Mouse (Mus musculus): Measurements from ENCODE around the gene Lpcat2. TPM values are rescaled to one million over a fixed set of nuclear protein-coding genes. Genes with fewer than 3 reads are reported as not detected.
"Not testable (repeated sequence)": the region's sequence is repeated elsewhere in the genome, so short reads cannot be mapped to it uniquely, and the experiment has no call there.

The Lpcat2 gene
- polyA plus RNA-seq, 1 experiment from 2014 or later = 8.5 TPM

DNA sequence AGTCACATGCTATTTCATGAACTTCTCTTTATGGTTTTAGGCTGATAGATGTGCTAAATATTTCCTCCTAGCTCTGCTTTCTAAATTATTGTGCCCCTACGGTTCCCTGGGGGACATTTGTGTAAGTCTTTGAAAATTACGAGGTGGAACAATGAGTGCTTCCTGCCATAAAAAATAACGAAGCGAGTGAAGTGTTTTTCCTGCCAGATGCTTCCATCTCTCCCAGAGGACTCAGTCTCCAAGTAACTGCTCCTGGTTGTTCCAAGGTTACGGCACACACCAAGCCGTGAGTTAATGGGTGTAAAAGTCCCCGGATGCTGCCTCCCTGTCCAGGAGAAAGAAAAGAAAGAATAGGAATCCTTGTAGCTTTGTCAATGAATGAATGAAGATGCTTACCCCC lies 15.1 kb downstream of the Lpcat2 start:
- no peak for ATAC-seq
- H3K4me2 ChIP-seq (ENCODE audit: low read length) = no peak overlapping the region
- H3K4me1 ChIP-seq (ENCODE audit: control insufficient read depth, insufficient read depth, low read length) = peaks cover 3% of the 10 kb centered on the region; the same call in 1 of the 2 replicates
- H3K27ac ChIP-seq (ENCODE audit: low read length) = no peak overlapping the region
- WGBS = 35% methylated on average over 7 of the region's 7 CpGs
- no peak overlapping the region for H3K4me3 ChIP-seq (ENCODE audit: low read depth, low read length)
- no peak overlapping the region for H3K9ac ChIP-seq (ENCODE audit: low read depth, low read length)
- no peaks in the 10 kb centered on the region for H3K27me3 ChIP-seq (ENCODE audit: control insufficient read depth, insufficient read depth, low read depth, low read length)
- no peaks in the 10 kb centered on the region for H3K36me3 ChIP-seq (ENCODE audit: control insufficient read depth, insufficient read depth, low read length)
- H3K9me3 ChIP-seq (replicated peaks; ENCODE audit: control insufficient read depth, low read length, poor library complexity, severe bottlenecking) = no peaks in the 10 kb centered on the region

DNA sequence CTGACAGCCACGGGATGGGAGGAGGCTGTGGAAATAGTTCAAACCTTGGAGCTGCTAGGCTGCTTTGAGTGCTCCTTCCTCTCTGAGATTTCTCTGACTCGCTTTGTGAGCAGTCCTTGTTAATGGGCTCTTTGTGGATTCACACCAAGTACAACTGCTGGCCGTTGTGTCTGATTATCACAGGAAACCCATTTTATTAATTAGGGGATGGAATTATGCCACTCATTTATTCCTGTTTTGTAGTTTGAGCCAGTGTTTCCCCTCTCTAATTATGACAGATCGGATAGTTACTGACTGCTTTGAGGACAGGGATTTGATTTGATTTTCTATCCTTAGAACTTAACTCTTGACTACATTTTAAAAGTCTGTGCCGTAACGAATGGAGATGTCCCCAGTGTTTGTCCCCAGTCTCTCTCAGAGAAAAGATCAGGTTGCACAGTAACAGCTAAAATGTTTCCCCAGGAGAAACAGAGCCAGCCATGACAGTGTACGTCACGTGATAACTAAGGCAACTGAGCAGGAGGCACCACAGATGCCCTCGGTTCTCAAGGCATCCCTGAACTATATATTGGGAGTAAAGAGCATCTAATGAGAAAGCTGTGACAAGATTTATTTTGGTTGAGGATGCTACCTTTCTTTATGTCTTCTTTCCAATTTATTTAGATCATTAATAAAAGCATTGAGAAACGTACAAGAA lies 17.1 kb downstream of the Lpcat2 start:
- Histone ChIP-seq H3K4me3 (ENCODE audit: low read depth, low read length) (no peak overlapping the region), H3K9ac (ENCODE audit: low read depth, low read length) (no peak overlapping the region), H3K9me3 (replicated peaks; ENCODE audit: control insufficient read depth, low read length, poor library complexity, severe bottlenecking) (no peaks in the 10 kb centered on the region), H3K36me3 (ENCODE audit: control insufficient read depth, insufficient read depth, low read length) (no peaks in the 10 kb centered on the region), H3K27ac (ENCODE audit: low read length) (no peak overlapping the region), H3K4me1 (ENCODE audit: control insufficient read depth, insufficient read depth, low read length) (peaks cover 3% of the 10 kb centered on the region; the same call in 1 of the 2 replicates), H3K27me3 (ENCODE audit: control insufficient read depth, insufficient read depth, low read depth, low read length) (no peaks in the 10 kb centered on the region), H3K4me2 (ENCODE audit: low read length) (no peak overlapping the region)
- no peak for ATAC-seq
- WGBS = 61% methylated on average over 10 of the region's 10 CpGs

DNA sequence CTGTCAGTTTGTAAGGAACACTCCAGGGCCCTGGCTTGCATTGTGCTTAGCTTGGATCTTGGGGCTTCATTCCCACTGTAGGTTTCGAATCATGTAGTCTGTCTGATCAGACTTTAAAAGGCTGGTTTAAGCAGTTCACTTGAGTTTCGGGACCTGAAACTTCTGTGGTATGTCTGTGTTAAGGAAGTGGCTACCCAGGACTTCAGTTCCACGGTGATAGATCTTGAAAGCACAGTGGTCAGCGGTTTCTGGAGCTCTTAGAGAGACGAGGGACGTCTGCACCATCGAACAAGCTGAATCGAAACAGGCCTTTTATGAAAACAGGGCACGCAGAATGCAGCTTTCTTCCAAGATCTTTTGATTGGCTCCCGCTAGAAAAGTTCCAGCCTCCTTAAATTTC lies 20.7 kb downstream of the Lpcat2 start:
- ATAC-seq = no peak
- H3K9me3 ChIP-seq (replicated peaks; ENCODE audit: control insufficient read depth, low read length, poor library complexity, severe bottlenecking) = no peaks in the 10 kb centered on the region
- 51% methylated on average over 10 of the region's 10 CpGs for WGBS

DNA sequence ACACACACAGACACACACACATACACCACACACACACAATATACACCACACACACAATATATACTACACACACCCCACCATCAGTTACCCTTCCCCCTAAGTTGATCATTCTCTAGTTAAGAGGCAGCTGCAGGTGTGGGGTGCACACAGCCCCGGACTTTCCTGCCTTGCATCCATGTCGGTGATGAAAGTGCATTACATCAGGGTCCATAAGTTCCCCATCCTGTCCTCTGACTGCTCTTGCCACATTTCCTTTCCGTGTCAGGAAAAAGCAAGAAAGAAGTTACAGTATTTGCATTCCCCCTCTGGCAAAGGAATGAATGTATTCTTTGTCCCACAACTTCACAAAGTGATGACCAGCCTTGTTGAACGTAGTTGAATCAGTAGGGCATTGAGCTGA lies 26.1 kb downstream of the Lpcat2 start:
- Histone ChIP-seq H3K9ac (ENCODE audit: low read depth, low read length) (no peak overlapping the region), H3K27ac (ENCODE audit: low read length) (no peak overlapping the region), H3K4me1 (ENCODE audit: control insufficient read depth, insufficient read depth, low read length) (no peaks in the 10 kb centered on the region), H3K27me3 (ENCODE audit: control insufficient read depth, insufficient read depth, low read depth, low read length) (no peaks in the 10 kb centered on the region), H3K9me3 (replicated peaks; ENCODE audit: control insufficient read depth, low read length, poor library complexity, severe bottlenecking) (no peaks in the 10 kb centered on the region), H3K36me3 (ENCODE audit: control insufficient read depth, insufficient read depth, low read length) (no peaks in the 10 kb centered on the region), H3K4me2 (ENCODE audit: low read length) (no peak overlapping the region), H3K4me3 (ENCODE audit: low read depth, low read length) (no peak overlapping the region)
- WGBS = 80% methylated on average over 4 of the region's 4 CpGs
- ATAC-seq = no peak

More for the DNA sequence above, 20.7 kb downstream of the Lpcat2 start:
- Histone ChIP-seq H3K4me3 (ENCODE audit: low read depth, low read length) (no peak overlapping the region), H3K36me3 (ENCODE audit: control insufficient read depth, insufficient read depth, low read length) (no peaks in the 10 kb centered on the region), H3K27me3 (ENCODE audit: control insufficient read depth, insufficient read depth, low read depth, low read length) (no peaks in the 10 kb centered on the region), H3K27ac (ENCODE audit: low read length) (no peak overlapping the region), H3K9ac (ENCODE audit: low read depth, low read length) (no peak overlapping the region), H3K4me1 (ENCODE audit: control insufficient read depth, insufficient read depth, low read length) (no peaks in the 10 kb centered on the region; the same call in 1 of the 2 replicates), H3K4me2 (ENCODE audit: low read length) (no peak overlapping the region)

DNA sequence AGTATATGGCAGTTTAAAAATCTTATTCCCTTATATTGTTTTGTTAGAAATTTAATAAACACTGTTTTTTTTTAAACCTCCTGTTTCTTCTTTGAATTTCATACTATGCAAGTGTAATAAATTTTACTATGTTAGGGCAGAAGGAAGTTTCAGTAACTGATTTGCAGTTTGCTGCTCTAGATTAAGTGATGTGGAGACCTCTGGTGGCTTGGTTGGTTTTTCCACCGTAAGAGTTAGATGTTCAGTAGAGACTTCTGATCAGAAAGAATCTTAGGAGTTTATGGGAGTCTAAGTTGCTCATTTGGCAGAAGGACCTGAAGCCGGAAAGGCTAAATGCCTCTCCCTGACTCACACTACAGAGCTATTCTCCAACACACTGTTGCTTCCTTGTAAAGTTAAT lies 28.6 kb downstream of the Lpcat2 start:
- Histone ChIP-seq H3K27me3 (ENCODE audit: control insufficient read depth, insufficient read depth, low read depth, low read length) (no peaks in the 10 kb centered on the region), H3K9me3 (replicated peaks; ENCODE audit: control insufficient read depth, low read length, poor library complexity, severe bottlenecking) (no peaks in the 10 kb centered on the region), H3K4me2 (ENCODE audit: low read length) (no peak overlapping the region), H3K4me3 (ENCODE audit: low read depth, low read length) (no peak overlapping the region), H3K27ac (ENCODE audit: low read length) (no peak overlapping the region), H3K36me3 (ENCODE audit: control insufficient read depth, insufficient read depth, low read length) (no peaks in the 10 kb centered on the region), H3K4me1 (ENCODE audit: control insufficient read depth, insufficient read depth, low read length) (no peaks in the 10 kb centered on the region), H3K9ac (ENCODE audit: low read depth, low read length) (no peak overlapping the region)
- 79% methylated on average over 2 of the region's 2 CpGs for WGBS
- no peak for ATAC-seq

DNA sequence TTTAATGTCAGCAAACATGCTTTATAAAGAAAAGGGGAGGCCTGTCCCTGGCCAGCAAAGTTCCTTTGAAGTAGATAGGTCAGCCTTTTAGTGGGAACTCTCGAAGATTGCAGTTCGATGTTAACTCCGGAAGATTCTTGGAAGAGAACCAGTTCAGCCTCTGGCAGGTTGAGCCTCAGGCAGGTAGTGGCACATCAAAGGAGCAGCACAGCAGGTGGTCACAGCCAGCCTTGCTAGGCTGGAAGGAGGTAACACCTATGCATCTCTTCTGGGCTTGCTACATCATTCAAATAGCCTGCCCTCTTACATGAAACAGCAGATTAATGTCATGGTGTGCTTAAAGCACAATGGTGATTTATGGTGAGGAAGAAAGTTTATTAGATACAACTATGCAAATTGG lies 37.1 kb downstream of the Lpcat2 start:
- not testable (repeated sequence) for H3K27ac ChIP-seq (ENCODE audit: low read length); H3K9me3 ChIP-seq (replicated peaks; ENCODE audit: control insufficient read depth, low read length, poor library complexity, severe bottlenecking); H3K9ac ChIP-seq (ENCODE audit: low read depth, low read length); H3K36me3 ChIP-seq (ENCODE audit: control insufficient read depth, insufficient read depth, low read length); H3K4me1 ChIP-seq (ENCODE audit: control insufficient read depth, insufficient read depth, low read length); H3K4me3 ChIP-seq (ENCODE audit: low read depth, low read length); H3K4me2 ChIP-seq (ENCODE audit: low read length); H3K27me3 ChIP-seq (ENCODE audit: control insufficient read depth, insufficient read depth, low read depth, low read length); ATAC-seq
- WGBS = 76% methylated on average over 3 of the region's 3 CpGs

DNA sequence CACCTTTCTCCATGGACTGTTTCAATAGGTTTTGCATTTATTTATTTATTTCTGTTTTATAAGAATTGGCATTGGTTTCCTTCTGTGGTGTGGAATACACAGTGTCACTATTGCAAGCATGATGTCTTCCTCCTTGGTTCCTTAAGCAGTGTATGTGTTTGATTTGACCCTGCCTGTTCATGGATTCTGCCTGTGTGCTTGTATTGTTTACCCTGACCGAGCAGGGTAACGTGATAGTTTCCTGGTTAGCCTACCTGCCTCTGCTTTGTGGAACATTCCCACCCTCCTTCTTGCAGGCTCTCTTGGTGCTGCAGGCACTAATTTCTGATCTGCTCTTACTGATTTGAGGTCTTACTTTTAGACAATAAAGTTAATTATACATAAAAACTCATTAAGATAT lies 38.7 kb downstream of the Lpcat2 start:
- Histone ChIP-seq H3K27ac (ENCODE audit: low read length) (no peak overlapping the region), H3K4me2 (ENCODE audit: low read length) (no peak overlapping the region), H3K9me3 (replicated peaks; ENCODE audit: control insufficient read depth, low read length, poor library complexity, severe bottlenecking) (no peaks in the 10 kb centered on the region), H3K27me3 (ENCODE audit: control insufficient read depth, insufficient read depth, low read depth, low read length) (no peaks in the 10 kb centered on the region), H3K36me3 (ENCODE audit: control insufficient read depth, insufficient read depth, low read length) (no peaks in the 10 kb centered on the region), H3K9ac (ENCODE audit: low read depth, low read length) (no peak overlapping the region), H3K4me3 (ENCODE audit: low read depth, low read length) (no peak overlapping the region), H3K4me1 (ENCODE audit: control insufficient read depth, insufficient read depth, low read length) (no peaks in the 10 kb centered on the region)
- WGBS = 94% methylated on average over 2 of the region's 2 CpGs
- ATAC-seq = no peak

DNA sequence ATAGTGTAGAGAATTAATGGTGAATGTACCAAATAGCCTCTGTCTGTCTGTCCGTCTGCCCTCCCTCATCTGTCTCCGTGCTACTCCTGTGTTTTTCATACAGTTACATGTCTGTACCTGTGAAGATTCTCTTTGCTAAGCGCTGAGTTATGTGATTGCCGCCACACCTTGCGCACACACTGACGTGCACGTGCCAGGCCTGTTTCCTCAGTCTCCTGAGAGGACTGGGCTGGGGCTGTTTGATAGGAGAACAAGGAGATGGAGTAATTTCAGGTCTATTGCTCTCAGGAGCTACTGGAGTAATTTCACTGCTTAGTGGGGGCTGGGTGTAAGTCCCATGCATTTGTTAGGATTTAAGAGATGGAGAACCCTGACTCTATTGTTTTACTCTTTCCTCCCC lies 39.9 kb downstream of the Lpcat2 start:
- Histone ChIP-seq H3K27me3 (ENCODE audit: control insufficient read depth, insufficient read depth, low read depth, low read length) (no peaks in the 10 kb centered on the region), H3K27ac (ENCODE audit: low read length) (no peak overlapping the region), H3K4me2 (ENCODE audit: low read length) (no peak overlapping the region), H3K4me1 (ENCODE audit: control insufficient read depth, insufficient read depth, low read length) (no peaks in the 10 kb centered on the region), H3K36me3 (ENCODE audit: control insufficient read depth, insufficient read depth, low read length) (no peaks in the 10 kb centered on the region), H3K9ac (ENCODE audit: low read depth, low read length) (no peak overlapping the region), H3K4me3 (ENCODE audit: low read depth, low read length) (no peak overlapping the region), H3K9me3 (replicated peaks; ENCODE audit: control insufficient read depth, low read length, poor library complexity, severe bottlenecking) (no peaks in the 10 kb centered on the region)
- no peak for ATAC-seq
- 92% methylated on average over 7 of the region's 7 CpGs for WGBS

DNA sequence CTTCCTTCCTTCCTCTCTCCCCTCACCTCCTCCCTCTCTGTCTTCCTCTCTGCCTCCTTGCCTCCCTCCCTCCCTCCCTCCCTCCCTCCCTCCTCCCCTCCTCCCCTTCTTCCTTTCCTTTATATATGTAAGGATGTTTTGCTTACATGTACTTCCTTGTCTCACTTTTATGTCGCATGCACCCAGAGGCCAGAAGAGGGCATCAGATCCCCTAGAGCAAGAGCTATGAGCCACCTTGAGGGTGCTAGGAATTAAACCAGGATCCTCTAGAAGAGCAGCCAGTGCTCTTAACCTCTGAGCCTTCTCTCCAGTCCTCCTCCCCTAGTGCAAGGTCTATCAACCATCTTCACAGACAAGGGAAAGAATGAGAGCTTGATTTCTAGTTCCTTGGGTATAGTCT lies 40.9 kb downstream of the Lpcat2 start:
- H3K9me3 ChIP-seq (replicated peaks; ENCODE audit: control insufficient read depth, low read length, poor library complexity, severe bottlenecking) = no peaks in the 10 kb centered on the region
- H3K27me3 ChIP-seq (ENCODE audit: control insufficient read depth, insufficient read depth, low read depth, low read length) = no peaks in the 10 kb centered on the region
- no peak overlapping the region for H3K4me2 ChIP-seq (ENCODE audit: low read length)
- H3K4me1 ChIP-seq (ENCODE audit: control insufficient read depth, insufficient read depth, low read length) = no peaks in the 10 kb centered on the region
- no peak for ATAC-seq
- WGBS = 71% methylated on average over 1 of the region's 1 CpGs
- H3K27ac ChIP-seq (ENCODE audit: low read length) = no peak overlapping the region
- H3K4me3 ChIP-seq (ENCODE audit: low read depth, low read length) = no peak overlapping the region
- no peaks in the 10 kb centered on the region for H3K36me3 ChIP-seq (ENCODE audit: control insufficient read depth, insufficient read depth, low read length)
- H3K9ac ChIP-seq (ENCODE audit: low read depth, low read length) = no peak overlapping the region
